Mouse (Mus musculus): ENCODE measurements at regions not wholly inside any gene's neighbourhood (a gene's known extent, or its start where the extent isn't known, plus 50 kb on each side); places are given as distances from the start of the nearest gene placed in this dataset.
A peak's percentile ranks its signal among the peaks of the same experiment; 100 is the strongest.

GRCm38 (mm10) chr7:68637556-68638215 lies 111.4 kb downstream of the Arrdc4 start:
- H3K9ac ChIP-seq (replicated peaks; ENCODE audit: low read length): no peak overlapping the region
- H3K4me2 ChIP-seq (replicated peaks; ENCODE audit: low read depth, low read length): no peak overlapping the region
- ATAC-seq (ENCODE audit: low FRiP score, low TSS enrichment): no peak; the same call in 1 of the 2 replicates
- no peaks in the 10 kb centered on the region for H3K36me3 ChIP-seq (ENCODE audit: insufficient read depth, low read length)
- H3K4me3 ChIP-seq (ENCODE audit: low read length): no peak overlapping the region
- 34% methylated on average over 7 of the region's 7 CpGs for WGBS
- no peaks in the 10 kb centered on the region for H3K9me3 ChIP-seq (ENCODE audit: low read length)
- H3K27ac ChIP-seq (ENCODE audit: low read length): peak overlapping the region; percentile 31; the same call in 1 of the 2 replicates
- no peaks in the 10 kb centered on the region for H3K27me3 ChIP-seq (ENCODE audit: insufficient read depth, low read length)
- peaks cover 7% of the 10 kb centered on the region; the same call in 1 of the 2 replicates for H3K4me1 ChIP-seq (ENCODE audit: insufficient read depth, low read length)

GRCm38 (mm10) chr7:68621080-68621479 lies 128.0 kb downstream of the Arrdc4 start:
- H3K9me3 ChIP-seq (ENCODE audit: low read length): no peaks in the 10 kb centered on the region
- 89% methylated on average over 3 of the region's 3 CpGs for WGBS
- no peaks in the 10 kb centered on the region for H3K4me1 ChIP-seq (ENCODE audit: insufficient read depth, low read length)
- H3K27ac ChIP-seq (ENCODE audit: low read length): no peak overlapping the region
- no peak overlapping the region for H3K9ac ChIP-seq (replicated peaks; ENCODE audit: low read length)
- H3K4me2 ChIP-seq (replicated peaks; ENCODE audit: low read depth, low read length): no peak overlapping the region
- no peak overlapping the region for H3K4me3 ChIP-seq (ENCODE audit: low read length)
- H3K36me3 ChIP-seq (ENCODE audit: insufficient read depth, low read length): no peaks in the 10 kb centered on the region
- no peaks in the 10 kb centered on the region for H3K27me3 ChIP-seq (ENCODE audit: insufficient read depth, low read length)
- no peak for ATAC-seq (ENCODE audit: low FRiP score, low TSS enrichment)

GRCm38 (mm10) chr7:68610499-68610898 lies 138.5 kb downstream of the Arrdc4 start:
- no peak overlapping the region for H3K4me3 ChIP-seq (ENCODE audit: low read length)
- H3K27me3 ChIP-seq (ENCODE audit: insufficient read depth, low read length): no peaks in the 10 kb centered on the region
- H3K36me3 ChIP-seq (ENCODE audit: insufficient read depth, low read length): no peaks in the 10 kb centered on the region
- 90% methylated on average over 4 of the region's 4 CpGs for WGBS
- 0 out of 2 replicates have a peak, but pooled peaks cover 3% of the 10 kb centered on the region for H3K4me1 ChIP-seq (ENCODE audit: insufficient read depth, low read length)
- no peak overlapping the region for H3K27ac ChIP-seq (ENCODE audit: low read length)
- H3K9ac ChIP-seq (replicated peaks; ENCODE audit: low read length): no peak overlapping the region
- no peaks in the 10 kb centered on the region for H3K9me3 ChIP-seq (ENCODE audit: low read length)
- H3K4me2 ChIP-seq (replicated peaks; ENCODE audit: low read depth, low read length): no peak overlapping the region
- no peak for ATAC-seq (ENCODE audit: low FRiP score, low TSS enrichment)

- Histone ChIP-seq H3K9me3 (ENCODE audit: low read length) (no peaks in the 10 kb centered on the region), H3K4me1 (ENCODE audit: insufficient read depth, low read length) (peaks cover 3% of the 10 kb centered on the region; the same call in 1 of the 2 replicates), H3K27ac (ENCODE audit: low read length) (no peak overlapping the region), H3K4me2 (replicated peaks; ENCODE audit: low read depth, low read length) (no peak overlapping the region), H3K9ac (replicated peaks; ENCODE audit: low read length) (no peak overlapping the region), H3K27me3 (ENCODE audit: insufficient read depth, low read length) (no peaks in the 10 kb centered on the region), H3K36me3 (ENCODE audit: insufficient read depth, low read length) (no peaks in the 10 kb centered on the region), H3K4me3 (ENCODE audit: low read length) (no peak overlapping the region)
- no peak for ATAC-seq (ENCODE audit: low FRiP score, low TSS enrichment)
- WGBS: 85% methylated on average over 4 of the region's 4 CpGs
These were observed 141.9 kb downstream of the Arrdc4 start for GRCm38 (mm10) chr7:68607170-68607569.

GRCm38 (mm10) chr7:68606278-68606677 lies 142.8 kb downstream of the Arrdc4 start:
- no peak for ATAC-seq (ENCODE audit: low FRiP score, low TSS enrichment)
- WGBS: 73% methylated on average over 3 of the region's 3 CpGs
- no peaks in the 10 kb centered on the region for H3K9me3 ChIP-seq (ENCODE audit: low read length)
- no peaks in the 10 kb centered on the region for H3K36me3 ChIP-seq (ENCODE audit: insufficient read depth, low read length)
- no peak overlapping the region for H3K27ac ChIP-seq (ENCODE audit: low read length)
- H3K4me3 ChIP-seq (ENCODE audit: low read length): no peak overlapping the region
- no peak overlapping the region for H3K4me2 ChIP-seq (replicated peaks; ENCODE audit: low read depth, low read length)
- no peaks in the 10 kb centered on the region for H3K27me3 ChIP-seq (ENCODE audit: insufficient read depth, low read length)
- peaks cover 3% of the 10 kb centered on the region; the same call in 1 of the 2 replicates for H3K4me1 ChIP-seq (ENCODE audit: insufficient read depth, low read length)
- no peak overlapping the region for H3K9ac ChIP-seq (replicated peaks; ENCODE audit: low read length)

- Histone ChIP-seq H3K9me3 (ENCODE audit: low read length) (no peaks in the 10 kb centered on the region), H3K27me3 (ENCODE audit: insufficient read depth, low read length) (no peaks in the 10 kb centered on the region), H3K27ac (ENCODE audit: low read length) (no peak overlapping the region), H3K4me2 (replicated peaks; ENCODE audit: low read depth, low read length) (no peak overlapping the region), H3K9ac (replicated peaks; ENCODE audit: low read length) (no peak overlapping the region), H3K4me3 (ENCODE audit: low read length) (no peak overlapping the region), H3K4me1 (ENCODE audit: insufficient read depth, low read length) (no peaks in the 10 kb centered on the region; the same call in 1 of the 2 replicates), H3K36me3 (ENCODE audit: insufficient read depth, low read length) (no peaks in the 10 kb centered on the region)
- WGBS: 71% methylated on average over 2 of the region's 2 CpGs
- ATAC-seq (ENCODE audit: low FRiP score, low TSS enrichment): no peak
These were observed 145.3 kb downstream of the Arrdc4 start for GRCm38 (mm10) chr7:68603711-68604110.

GRCm38 (mm10) chr7:68602003-68602402 lies 147.0 kb downstream of the Arrdc4 start:
- WGBS: 60% methylated on average over 6 of the region's 6 CpGs
- ATAC-seq (ENCODE audit: low FRiP score, low TSS enrichment): no peak
- Histone ChIP-seq H3K36me3 (ENCODE audit: insufficient read depth, low read length) (no peaks in the 10 kb centered on the region), H3K4me3 (ENCODE audit: low read length) (no peak overlapping the region), H3K27me3 (ENCODE audit: insufficient read depth, low read length) (no peaks in the 10 kb centered on the region), H3K27ac (ENCODE audit: low read length) (no peak overlapping the region), H3K9me3 (ENCODE audit: low read length) (no peaks in the 10 kb centered on the region), H3K4me2 (replicated peaks; ENCODE audit: low read depth, low read length) (no peak overlapping the region), H3K4me1 (ENCODE audit: insufficient read depth, low read length) (no peaks in the 10 kb centered on the region; the same call in 1 of the 2 replicates), H3K9ac (replicated peaks; ENCODE audit: low read length) (no peak overlapping the region)

- WGBS: 39% methylated on average over 4 of the region's 4 CpGs
- Histone ChIP-seq H3K4me2 (replicated peaks; ENCODE audit: low read depth, low read length) (peak overlapping the region; percentile 42), H3K27ac (ENCODE audit: low read length) (no peak overlapping the region), H3K9ac (replicated peaks; ENCODE audit: low read length) (no peak overlapping the region), H3K4me3 (ENCODE audit: low read length) (no peak overlapping the region), H3K27me3 (ENCODE audit: insufficient read depth, low read length) (no peaks in the 10 kb centered on the region), H3K36me3 (ENCODE audit: insufficient read depth, low read length) (no peaks in the 10 kb centered on the region), H3K9me3 (ENCODE audit: low read length) (no peaks in the 10 kb centered on the region), H3K4me1 (ENCODE audit: insufficient read depth, low read length) (peaks cover 9% of the 10 kb centered on the region)
- no peak for ATAC-seq (ENCODE audit: low FRiP score, low TSS enrichment)
These were observed 155.0 kb downstream of the Arrdc4 start for GRCm38 (mm10) chr7:68594017-68594386.

GRCm38 (mm10) chr7:68593344-68594016 lies 155.6 kb downstream of the Arrdc4 start:
- H3K36me3 ChIP-seq (ENCODE audit: insufficient read depth, low read length): no peaks in the 10 kb centered on the region
- no peak overlapping the region for H3K4me3 ChIP-seq (ENCODE audit: low read length)
- H3K4me2 ChIP-seq (replicated peaks; ENCODE audit: low read depth, low read length): peak overlapping the region; percentile 42

More at GRCm38 (mm10) chr7:68593344-68594016, 155.6 kb downstream of the Arrdc4 start:
- Histone ChIP-seq H3K9ac (replicated peaks; ENCODE audit: low read length) (no peak overlapping the region), H3K4me1 (ENCODE audit: insufficient read depth, low read length) (peaks cover 9% of the 10 kb centered on the region), H3K27me3 (ENCODE audit: insufficient read depth, low read length) (no peaks in the 10 kb centered on the region), H3K27ac (ENCODE audit: low read length) (no peak overlapping the region), H3K9me3 (ENCODE audit: low read length) (no peaks in the 10 kb centered on the region)
- 20% methylated on average over 15 of the region's 15 CpGs for WGBS
- no peak for ATAC-seq (ENCODE audit: low FRiP score, low TSS enrichment)
